Mouse (Mus musculus): ENCODE results near the gene Dnajb12.

- TF ChIP-seq POLR2A (IDR thresholded peaks at IDR 0.05; ENCODE audit: borderline replicate concordance, control insufficient read depth, low read depth, low read length) (no peak), CTCF (IDR thresholded peaks at IDR 0.05; ENCODE audit: control insufficient read depth, insufficient read depth, low read length) (no peak)
Measured at GRCm38 (mm10) chr10:59860684-59861083, 18.7 kb upstream of the Dnajb12 start.
